Mouse (Mus musculus) 3134 (cell line): Measurements from ENCODE around the gene A930004D18Rik.
A peak's percentile ranks its signal among the peaks of the same experiment; 100 is the strongest.
"Not testable (repeated sequence)": the region's sequence is repeated elsewhere in the genome, so short reads cannot be mapped to it uniquely, and the experiment has no call there.

Experiments
- DNase-seq: peaks from one replicate; pipeline ENCODE4 v3.0.0-alpha.2; 2011; ENCODE audit warnings: low spot score; ENCODE audit not compliant: insufficient read length; ENCODE audit errors: extremely low read depth

A930004D18Rik gene

DNA sequence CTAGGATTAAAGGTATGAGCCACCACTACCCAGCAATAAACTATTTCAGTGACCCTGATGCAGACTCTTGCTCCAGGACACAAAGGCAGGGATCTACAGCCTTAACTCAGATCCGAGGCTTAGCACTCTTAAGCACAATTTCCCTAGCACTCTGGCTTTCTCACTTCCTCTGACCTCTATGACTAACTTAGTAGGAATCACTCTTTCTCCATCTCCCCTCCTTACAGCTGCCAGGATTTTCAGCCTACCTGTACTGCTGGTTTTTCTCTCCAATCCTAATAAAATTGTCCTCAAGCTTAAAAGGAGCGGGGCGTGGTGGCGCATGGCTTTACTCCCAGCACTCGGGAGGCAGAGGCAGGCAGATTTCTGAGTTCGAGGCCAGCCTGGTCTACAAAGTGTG, 20.2 kb downstream of the A930004D18Rik start:
- no peak for DNase-seq

- no peak for DNase-seq
Observed at GRCm38 (mm10) chr2:18016639-18017038, 20.9 kb downstream of the A930004D18Rik start.

DNA sequence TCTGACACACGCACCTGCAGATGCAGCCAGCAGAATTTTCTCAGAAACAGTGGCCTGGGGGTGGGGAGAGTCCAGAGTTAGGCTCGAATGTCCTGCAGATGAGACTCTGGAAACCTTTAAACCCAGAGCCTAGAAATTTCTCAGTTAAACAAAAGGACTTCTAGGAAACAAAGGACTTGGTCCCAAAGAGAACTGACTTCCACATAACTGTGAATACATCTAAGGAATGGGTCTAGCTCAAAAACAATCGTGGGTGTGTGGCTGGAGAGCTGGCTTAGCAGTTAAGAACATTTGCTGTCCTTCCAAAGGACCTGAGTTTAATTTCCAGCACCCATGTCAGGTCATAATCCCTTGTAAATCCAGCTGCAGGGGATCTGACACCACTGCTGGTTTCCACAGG, 22.0 kb downstream of the A930004D18Rik start:
- DNase-seq = no peak

GRCm38 (mm10) chr2:18012866-18013265, 24.7 kb downstream of the A930004D18Rik start:
- no peak for DNase-seq

- no peak for DNase-seq
Observed at GRCm38 (mm10) chr2:18011226-18011625, 26.3 kb downstream of the A930004D18Rik start.

GRCm38 (mm10) chr2:18005137-18005536, 32.4 kb downstream of the A930004D18Rik start:
- DNase-seq = peak; percentile 16

GRCm38 (mm10) chr2:18004286-18004685, 33.3 kb downstream of the A930004D18Rik start:
- no peak for DNase-seq

- DNase-seq = no peak
Observed at GRCm38 (mm10) chr2:18002306-18002705, 35.2 kb downstream of the A930004D18Rik start.

DNA sequence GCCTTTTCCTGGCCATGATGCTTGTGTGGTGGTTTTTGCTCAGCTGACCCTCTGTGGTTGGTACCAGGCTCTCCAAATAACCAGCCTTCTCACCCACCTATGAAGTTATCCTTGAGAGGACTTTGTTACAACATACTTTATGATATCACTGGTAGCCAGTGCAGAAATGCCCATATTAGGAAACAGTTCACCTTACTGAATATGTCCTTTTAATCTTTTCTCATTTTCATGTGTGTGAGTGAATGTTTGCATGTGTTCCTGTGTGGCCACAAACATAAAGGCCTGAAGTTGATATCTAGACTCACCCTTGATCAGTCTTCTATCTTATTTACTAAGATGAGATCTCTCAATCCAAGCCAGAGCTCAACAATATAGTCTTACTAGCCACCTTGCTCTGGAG, 40.7 kb downstream of the A930004D18Rik start, which contains the start of gene H2al2a:
H2al2a (minus strand) TSS at position 101 of the 400 bp plus-strand sequence.
- DNase-seq = no peak

DNA sequence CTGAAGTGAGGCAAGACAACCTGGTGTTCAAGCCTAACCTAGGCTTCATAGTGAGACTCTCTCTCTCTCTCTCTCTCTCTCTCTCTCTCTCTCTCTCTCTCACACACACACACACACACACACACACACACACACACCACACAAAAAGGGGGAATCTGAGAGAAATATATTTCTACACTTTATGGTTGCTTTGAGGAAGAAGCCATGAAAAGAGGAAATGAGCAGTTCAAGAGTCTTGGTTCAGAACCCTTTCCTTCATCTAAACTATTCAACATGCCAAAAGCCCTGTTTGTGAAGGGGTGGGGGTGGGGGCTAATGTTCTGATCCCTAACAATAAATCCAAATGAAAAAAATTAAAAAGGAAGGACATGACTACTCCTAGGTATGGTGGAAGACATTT, 48.0 kb downstream of the A930004D18Rik start:
- DNase-seq = no peak

- no peak for DNase-seq
Observed at GRCm38 (mm10) chr2:17989115-17989514, 48.4 kb downstream of the A930004D18Rik start.

GRCm38 (mm10) chr2:17986694-17987093, 50.8 kb downstream of the A930004D18Rik start:
- no peak for DNase-seq

DNA sequence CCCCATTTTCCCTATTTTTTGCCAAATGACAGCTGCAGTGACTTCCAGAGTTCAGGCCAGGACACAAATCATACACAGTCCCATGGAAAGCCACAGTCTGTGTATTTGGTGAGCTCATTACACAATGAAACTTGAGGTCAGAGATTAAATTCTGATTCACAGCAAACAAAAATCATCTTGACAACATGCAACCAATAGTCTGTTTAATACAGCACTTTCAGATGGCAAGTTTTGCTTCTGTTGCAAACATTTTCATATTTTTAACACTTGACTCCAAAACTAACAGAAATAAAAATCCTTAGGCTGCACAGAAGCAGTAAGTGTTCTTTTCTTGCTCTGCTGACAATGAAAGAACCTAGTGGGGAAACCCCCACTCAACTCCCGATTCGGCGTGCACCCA, 52.8 kb downstream of the A930004D18Rik start:
- DNase-seq = no peak

- no peak for DNase-seq
Observed at GRCm38 (mm10) chr2:17982747-17983146, 54.8 kb downstream of the A930004D18Rik start.

DNA sequence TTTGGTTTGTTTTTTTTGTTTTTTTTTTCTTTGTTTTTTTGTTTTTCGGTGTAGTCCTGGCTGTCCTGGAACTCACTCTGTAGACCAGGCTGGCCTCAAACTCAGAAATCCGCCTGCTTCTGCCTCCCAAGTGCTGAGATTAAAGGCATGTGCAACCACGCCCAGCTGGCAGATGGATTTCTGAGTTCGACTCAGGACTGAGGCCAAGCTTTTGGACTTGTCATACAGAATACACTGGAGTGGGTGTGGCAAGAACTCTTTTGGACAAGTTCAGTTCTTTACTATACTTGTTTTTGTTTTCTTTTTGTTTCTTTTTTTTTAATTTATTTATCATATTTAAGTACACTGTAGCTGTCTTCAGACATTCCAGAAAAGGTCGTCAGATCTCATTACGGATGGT, 58.8 kb downstream of the A930004D18Rik start:
- no peak for DNase-seq

DNA sequence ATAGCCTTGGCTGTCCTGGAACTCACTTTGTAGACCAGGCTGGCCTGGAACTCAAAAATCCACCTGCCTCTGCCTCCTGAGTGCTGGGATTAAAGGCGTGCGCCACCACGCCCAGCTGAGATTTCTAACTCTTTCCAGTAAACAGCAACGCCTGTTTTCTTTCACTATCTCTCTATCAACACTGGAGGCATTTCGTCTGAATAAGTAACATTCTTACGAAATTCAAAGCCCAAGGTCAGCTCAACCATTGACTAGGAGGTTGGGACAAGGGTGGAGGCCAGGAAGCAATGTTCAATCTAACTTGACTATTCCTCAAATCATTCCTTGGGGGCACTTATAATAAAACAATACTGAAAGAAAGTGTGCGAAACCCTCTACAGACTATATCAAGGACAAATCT, 59.3 kb downstream of the A930004D18Rik start:
- not testable (repeated sequence) for DNase-seq

- peak; percentile 25 for DNase-seq
Observed at GRCm38 (mm10) chr2:17977645-17978044, 59.9 kb downstream of the A930004D18Rik start.

- no peak for DNase-seq
Observed at GRCm38 (mm10) chr2:17975601-17976327, 61.8 kb downstream of the A930004D18Rik start.
